Mouse (Mus musculus): ENCODE results near the gene Tbl1xr1.

Gene Tbl1xr1

GRCm38 (mm10) chr3:22090431-22091265 is 14.2 kb downstream of the Tbl1xr1 start:
- no peak for DNase-seq

GRCm38 (mm10) chr3:22091266-22091550 is 14.8 kb downstream of the Tbl1xr1 start:
- DNase-seq: no peak

GRCm38 (mm10) chr3:22091681-22092080 is 15.2 kb downstream of the Tbl1xr1 start:
- DNase-seq: no peak

GRCm38 (mm10) chr3:22092784-22093183 is 16.3 kb downstream of the Tbl1xr1 start:
- DNase-seq: no peak

GRCm38 (mm10) chr3:22103986-22104515 is 27.6 kb downstream of the Tbl1xr1 start:
- no peak for DNase-seq

GRCm38 (mm10) chr3:22105471-22105870 is 29.0 kb downstream of the Tbl1xr1 start:
- DNase-seq: no peak

- DNase-seq: no peak
Measured at GRCm38 (mm10) chr3:22108013-22108412, 31.6 kb downstream of the Tbl1xr1 start.

GRCm38 (mm10) chr3:22109651-22110050 is 33.2 kb downstream of the Tbl1xr1 start:
- DNase-seq: no peak

- DNase-seq: no peak
Measured at GRCm38 (mm10) chr3:22113773-22114172, 37.3 kb downstream of the Tbl1xr1 start.

GRCm38 (mm10) chr3:22115221-22115620 is 38.8 kb downstream of the Tbl1xr1 start:
- DNase-seq: no peak

GRCm38 (mm10) chr3:22115678-22116077 is 39.2 kb downstream of the Tbl1xr1 start:
- no peak for DNase-seq

GRCm38 (mm10) chr3:22116188-22116587 is 39.7 kb downstream of the Tbl1xr1 start:
- no peak for DNase-seq

- DNase-seq: no peak
Measured at GRCm38 (mm10) chr3:22121741-22122140, 45.3 kb downstream of the Tbl1xr1 start.

GRCm38 (mm10) chr3:22123145-22123544 is 46.7 kb downstream of the Tbl1xr1 start:
- no peak for DNase-seq

- DNase-seq: no peak
Measured at GRCm38 (mm10) chr3:22126251-22126826, 49.9 kb downstream of the Tbl1xr1 start.

GRCm38 (mm10) chr3:22131277-22131676 is 54.8 kb downstream of the Tbl1xr1 start:
- DNase-seq: no peak

GRCm38 (mm10) chr3:22133626-22134025 is 57.2 kb downstream of the Tbl1xr1 start:
- DNase-seq: no peak

GRCm38 (mm10) chr3:22137793-22138579 is 61.5 kb downstream of the Tbl1xr1 start:
- DNase-seq: no peak

- DNase-seq: no peak
Measured at GRCm38 (mm10) chr3:22138580-22139099, 62.2 kb downstream of the Tbl1xr1 start.

- DNase-seq: peak; percentile 47
Measured at GRCm38 (mm10) chr3:22140111-22140658, 63.7 kb downstream of the Tbl1xr1 start.

GRCm38 (mm10) chr3:22141984-22142719 is 65.7 kb downstream of the Tbl1xr1 start:
- no peak for DNase-seq
